Mouse (Mus musculus) cerebellum, postnatal 14 days (tissue): ENCODE data around the gene Pank1.

Source experiments
- DNase-seq, 2 experiments: peaks; one replicate each; pipeline ENCODE4 v3.0.0; 2021; ENCODE audit warnings: mixed read lengths in 2 of 2

Gene Pank1

GRCm38 (mm10) chr19:34877898-34878602 lies 1.2 kb downstream of the Pank1 start:
- DNase-seq: peak; percentile 83 to 84

DNA sequence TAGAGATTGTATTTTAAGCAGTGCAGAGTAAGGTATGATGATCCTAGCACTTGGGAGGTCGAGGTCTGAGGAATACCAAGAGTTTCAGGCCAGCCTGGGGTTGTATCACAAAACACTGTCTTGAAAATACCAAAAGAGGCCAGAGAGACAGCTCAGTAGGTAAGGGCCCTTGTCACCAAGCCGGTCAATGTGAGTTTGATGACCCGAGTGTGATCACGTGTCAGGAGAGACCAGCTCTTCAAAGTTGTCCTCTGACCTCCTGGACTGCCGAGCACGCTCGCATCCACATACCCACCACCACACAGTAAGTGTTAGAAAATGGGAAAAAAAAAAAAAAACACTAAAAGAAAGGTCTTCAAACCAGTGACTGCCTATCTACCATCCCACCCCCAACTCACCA lies 2.6 kb downstream of the Pank1 start:
- no peak for DNase-seq

DNA sequence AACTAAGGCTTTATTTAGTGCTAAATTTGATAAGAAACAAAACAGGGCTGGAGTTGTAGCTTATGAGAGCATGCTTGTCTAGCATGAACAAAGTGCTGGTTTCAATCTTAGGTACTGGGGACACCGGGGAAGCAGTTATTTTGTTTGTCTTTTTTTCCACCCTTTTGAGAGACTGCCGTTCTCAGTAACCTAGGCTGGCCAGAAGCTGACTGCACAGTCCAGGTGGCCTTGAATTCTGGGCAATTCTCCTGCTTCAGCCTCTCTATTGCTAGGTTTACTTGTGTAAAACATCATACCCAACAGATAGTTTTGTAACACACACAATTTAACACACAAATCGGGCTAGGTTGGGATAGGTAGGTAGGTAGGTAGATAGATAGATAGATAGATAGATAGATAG lies 9.9 kb downstream of the Pank1 start:
- no peak for DNase-seq

DNA sequence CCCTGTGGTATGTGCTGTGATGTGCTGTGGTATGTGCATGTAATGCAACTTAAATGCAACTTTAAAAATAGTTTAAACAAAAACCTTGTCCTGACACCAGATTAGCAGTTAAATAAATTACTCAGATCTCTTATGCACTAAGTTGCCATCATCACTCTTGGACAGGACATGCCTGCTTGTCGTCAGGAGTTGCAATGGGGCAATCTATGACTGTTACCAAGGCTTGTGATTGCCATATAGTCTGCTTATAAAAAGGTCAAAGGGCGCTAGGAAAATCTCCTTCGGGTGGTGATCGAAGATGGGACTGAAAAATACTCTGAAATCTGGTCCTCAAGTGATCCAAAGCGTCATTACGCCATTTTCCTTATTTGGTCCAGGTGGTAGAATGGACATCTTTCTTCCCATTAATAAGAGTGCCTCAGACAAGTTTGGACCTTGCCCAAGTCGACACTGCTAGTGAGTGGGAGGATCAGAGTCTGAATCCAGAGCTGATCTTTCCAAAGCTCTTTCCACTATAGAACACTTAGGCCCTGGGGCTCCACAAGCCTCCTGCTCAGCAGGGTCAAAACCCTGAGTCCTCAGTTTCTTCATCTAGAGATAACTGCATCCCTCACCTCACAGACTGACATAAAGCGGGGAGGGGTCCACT lies 11.0 kb downstream of the Pank1 start:
- DNase-seq: no peak

DNA sequence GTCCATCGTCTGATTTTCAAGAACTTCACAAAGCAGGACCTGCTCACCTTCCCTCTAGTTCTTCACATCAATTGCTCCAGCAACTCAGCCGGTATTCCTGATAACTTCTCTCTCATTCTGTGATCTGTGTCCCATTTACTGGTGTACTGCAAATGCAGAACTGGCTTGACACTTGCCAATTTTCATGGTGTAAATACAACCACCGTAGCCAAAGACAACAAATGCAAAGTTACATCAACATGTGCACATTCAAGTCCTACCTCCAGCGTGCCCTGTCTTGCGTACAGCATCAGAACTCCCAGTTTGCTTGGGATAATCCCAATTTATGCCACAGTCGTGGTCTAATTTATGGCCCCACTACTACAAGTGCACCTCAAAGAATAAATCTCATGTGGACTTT lies 15.5 kb downstream of the Pank1 start:
- no peak for DNase-seq

- DNase-seq: peak in 1 of 2 experiments; percentile 31
Measured at GRCm38 (mm10) chr19:34856021-34856651, 23.1 kb downstream of the Pank1 start.

GRCm38 (mm10) chr19:34851161-34851560 lies 28.1 kb downstream of the Pank1 start:
- no peak for DNase-seq

DNA sequence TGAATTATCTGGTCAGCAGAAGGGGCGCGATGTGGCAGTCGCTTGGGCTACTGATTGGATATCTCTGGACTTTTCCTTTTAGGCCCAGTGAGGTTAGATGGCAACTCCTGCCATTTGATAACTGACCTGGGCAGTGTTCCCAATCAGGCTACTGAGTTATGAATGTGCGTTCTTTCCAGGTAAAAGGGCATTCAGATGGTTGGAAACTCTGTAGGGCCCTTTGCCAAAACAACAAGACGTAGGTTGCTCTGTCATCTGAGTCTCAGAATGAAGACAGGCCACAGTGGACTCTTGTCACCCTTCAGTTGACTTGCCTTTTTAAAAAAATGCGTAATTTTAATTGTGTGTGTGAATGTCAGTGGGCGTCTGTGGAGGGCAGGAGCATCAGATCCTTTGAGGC lies 29.8 kb downstream of the Pank1 start:
- DNase-seq: no peak

GRCm38 (mm10) chr19:34848164-34848563 lies 31.1 kb downstream of the Pank1 start:
- DNase-seq: no peak

DNA sequence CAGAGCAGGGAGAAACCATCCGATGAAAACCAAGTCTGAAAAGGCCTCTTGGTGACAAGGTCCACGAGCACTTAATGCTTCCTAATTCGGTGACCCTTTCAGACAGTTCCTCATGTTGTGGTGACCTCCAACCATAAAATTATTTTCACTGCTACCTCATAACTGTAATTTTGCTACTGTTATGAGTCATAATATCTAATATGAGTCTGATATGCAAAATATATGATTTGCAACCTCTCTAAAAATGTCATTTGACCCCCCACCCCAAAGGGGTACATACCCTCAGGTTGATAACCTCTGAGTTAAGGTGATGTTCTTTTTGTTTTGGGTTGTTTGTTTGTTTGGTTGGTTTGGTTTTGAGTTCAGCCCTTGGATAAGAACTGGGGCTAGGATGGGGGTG lies 32.2 kb downstream of the Pank1 start:
- DNase-seq: no peak

- DNase-seq: no peak
Measured at GRCm38 (mm10) chr19:34846508-34847038, 32.7 kb downstream of the Pank1 start.

DNA sequence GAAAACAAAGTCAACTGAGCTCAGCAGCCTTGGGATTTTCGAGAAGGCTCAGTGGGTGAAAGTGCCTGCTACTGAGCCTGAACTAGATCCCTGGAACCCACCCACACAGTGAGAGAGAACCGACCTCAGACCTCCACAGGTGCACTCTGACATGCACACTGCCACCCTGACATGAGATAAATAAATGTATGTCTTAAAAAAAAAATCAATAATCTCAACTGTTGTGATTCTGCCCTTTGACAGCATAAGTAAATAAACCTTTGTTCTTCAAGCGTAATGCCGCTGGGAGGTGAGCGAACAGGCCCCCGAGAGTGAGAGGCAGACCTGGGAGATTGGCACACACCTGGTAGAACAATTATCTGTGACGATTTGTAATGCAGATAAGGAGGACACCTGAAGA lies 33.2 kb downstream of the Pank1 start:
- DNase-seq: no peak

- no peak for DNase-seq
Measured at GRCm38 (mm10) chr19:34845331-34845730, 33.9 kb downstream of the Pank1 start.

DNA sequence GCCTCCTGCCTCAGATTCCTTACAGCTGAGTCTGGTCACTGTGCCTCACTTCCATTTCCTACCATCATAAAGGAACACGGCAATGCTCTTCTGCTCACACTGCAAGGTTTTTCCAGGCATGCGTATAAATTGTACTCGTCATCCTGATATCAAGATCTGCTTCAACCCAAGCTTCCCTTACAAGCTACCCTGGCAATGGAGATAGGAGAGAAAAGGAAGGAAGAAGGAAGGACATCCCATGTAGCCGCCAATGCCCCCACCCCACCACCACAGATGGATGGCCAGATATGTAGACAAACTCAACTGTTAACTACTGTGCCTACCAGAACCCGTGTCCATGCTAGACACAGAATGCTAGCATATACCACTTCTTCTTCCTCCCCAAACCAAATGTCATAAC lies 34.5 kb downstream of the Pank1 start:
- DNase-seq: no peak

GRCm38 (mm10) chr19:34844047-34844446 lies 35.2 kb downstream of the Pank1 start:
- peak; percentile 14 to 26 for DNase-seq

GRCm38 (mm10) chr19:34841719-34842506 lies 37.3 kb downstream of the Pank1 start:
- no peak for DNase-seq

GRCm38 (mm10) chr19:34838624-34839023 lies 40.6 kb downstream of the Pank1 start:
- no peak for DNase-seq

DNA sequence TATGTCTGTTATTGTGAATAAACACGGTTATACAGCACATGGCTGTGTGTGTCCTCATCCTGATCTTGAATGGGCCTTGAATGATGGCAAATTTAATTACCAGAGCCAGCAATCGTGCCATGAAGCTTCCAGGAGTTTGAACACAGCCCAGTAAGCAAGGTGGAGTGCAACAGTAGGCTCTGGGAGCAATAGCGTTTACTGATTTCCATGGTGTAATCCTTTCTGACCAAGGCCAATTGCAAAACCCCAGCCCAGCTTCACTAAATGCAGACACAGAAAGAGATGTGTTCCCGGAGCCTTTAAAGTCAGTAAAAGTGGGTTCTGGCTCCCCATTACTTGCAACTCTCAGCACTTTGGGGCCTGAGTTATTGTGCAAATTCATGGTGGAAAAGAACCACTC lies 47.6 kb downstream of the Pank1 start:
- no peak for DNase-seq

- DNase-seq: no peak
Measured at GRCm38 (mm10) chr19:34827916-34828635, 51.2 kb downstream of the Pank1 start.

DNA sequence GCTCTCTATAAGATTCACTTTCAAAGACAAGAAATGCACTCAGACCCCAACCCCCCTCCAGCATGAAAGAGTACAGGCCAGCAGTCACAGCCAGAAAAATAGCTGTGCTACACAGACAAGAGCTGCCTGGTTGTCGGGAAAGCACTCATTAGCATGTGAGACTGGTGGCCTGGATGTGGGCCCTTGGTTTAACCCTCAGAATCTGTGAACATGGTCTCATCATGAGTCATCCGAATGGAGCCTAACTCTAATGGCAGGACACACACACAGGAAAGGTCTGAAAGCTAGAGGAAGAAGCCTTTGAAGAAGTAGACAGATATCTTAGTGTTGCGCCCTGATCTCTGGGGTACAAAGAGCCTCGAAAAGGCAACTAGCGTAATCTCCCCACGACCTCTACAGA lies 51.8 kb downstream of the Pank1 start:
- DNase-seq: no peak

DNA sequence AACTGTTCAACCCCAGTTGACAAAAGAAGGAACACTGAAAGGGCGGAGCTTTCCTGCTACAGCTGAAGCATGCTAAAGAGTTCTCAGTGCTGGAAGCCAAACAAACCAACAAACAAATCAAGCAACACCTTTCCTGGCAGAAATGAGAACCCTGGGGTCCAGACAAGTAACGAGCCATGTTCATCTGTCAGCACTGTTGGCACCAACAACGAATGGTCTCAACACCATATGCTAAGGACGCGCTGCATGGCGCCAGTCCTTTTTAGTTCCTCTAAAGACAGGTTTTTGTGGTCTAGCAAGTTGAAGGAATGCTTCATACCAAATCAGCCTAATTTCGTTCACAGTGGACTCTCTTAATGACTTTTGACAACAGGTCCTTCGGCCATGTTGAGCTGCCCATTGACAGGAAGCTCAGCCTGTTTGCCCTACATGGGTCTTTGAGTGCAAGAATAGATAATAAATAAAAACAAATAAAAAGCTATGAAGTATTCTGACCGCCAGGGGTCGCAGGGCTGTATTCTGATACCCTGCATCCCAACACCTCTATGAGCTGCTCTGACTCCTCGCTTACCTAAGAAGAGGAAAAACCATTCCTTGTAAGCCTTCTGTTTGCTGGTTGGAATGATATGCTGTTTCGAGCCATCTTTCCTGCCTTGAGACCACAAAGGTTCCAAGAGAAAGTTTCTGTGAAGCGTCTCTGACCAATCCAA lies 53.2 kb downstream of the Pank1 start:
- DNase-seq: peak; percentile 72 to 79
